Comparison of ENCODE assay signal across 1 mouse cellular context in genomic region chr11:100588462-100588861, GRCm38 (mm10).
TF ChIP-seq lines count a peak whose summit lies in the region.

No protein-coding gene starts in this region.

TF ChIP-seq in CH12.LX, 34 proteins besides CTCF, POLR2A, EP300 and RAD21 (continued from another document):
- 0 out of 2 replicates have a peak, but pooled peaks have one; percentile 31 for TF ChIP-seq MAFK (IDR thresholded peaks at IDR 0.05; ENCODE audit: insufficient replicate concordance, low read length)
- TF ChIP-seq JUND (conservative IDR thresholded peaks at IDR 0.05; ENCODE audit: low read depth, low read length) = peak; percentile 54; the same call in 1 of the 2 replicates
- peak; percentile 37; the same call in 1 of the 2 replicates for TF ChIP-seq HCFC1 (IDR thresholded peaks at IDR 0.05; ENCODE audit: low read depth, low read length)
- no peak for TF ChIP-seq NRF1 (IDR thresholded peaks at IDR 0.05; ENCODE audit: low read depth, low read length)
- TF ChIP-seq JUN (IDR thresholded peaks at IDR 0.05; ENCODE audit: insufficient read depth, low read depth, low read length) = peak; percentile 61
- peak; percentile 70 for TF ChIP-seq TCF12 (IDR thresholded peaks at IDR 0.05; ENCODE audit: low read depth, low read length)
- peak; percentile 67 for TF ChIP-seq SIN3A (IDR thresholded peaks at IDR 0.05; ENCODE audit: low read length)
- TF ChIP-seq KAT2A (IDR thresholded peaks at IDR 0.05; ENCODE audit: insufficient replicate concordance, low read length) = 0 out of 2 replicates have a peak, but pooled peaks have one; percentile 25
- no peak for TF ChIP-seq ZKSCAN1 (IDR thresholded peaks at IDR 0.05; ENCODE audit: borderline replicate concordance, low read depth, low read length)
- 0 out of 2 replicates have a peak, but pooled peaks have one; percentile 31 for TF ChIP-seq RCOR1 (conservative IDR thresholded peaks at IDR 0.05; ENCODE audit: low read depth, low read length)
- no peak for TF ChIP-seq CHD1 (IDR thresholded peaks at IDR 0.05; ENCODE audit: low read depth, low read length)
- no peak for TF ChIP-seq CHD2 (IDR thresholded peaks at IDR 0.05; ENCODE audit: low read length)
- TF ChIP-seq SMC3 (IDR thresholded peaks at IDR 0.05; ENCODE audit: low read depth, low read length) = peak; percentile 12; the same call in 1 of the 2 replicates
- peak; percentile 80 for TF ChIP-seq IRF4 (IDR thresholded peaks at IDR 0.05; ENCODE audit: low read depth, low read length)
- TF ChIP-seq POLR2AphosphoS2 (IDR thresholded peaks at IDR 0.05; ENCODE audit: low read depth, low read length) = no peak
- TF ChIP-seq ETS1 (conservative IDR thresholded peaks at IDR 0.05; ENCODE audit: low read depth, low read length) = peak; percentile 79
- no peak for TF ChIP-seq UBTF (IDR thresholded peaks at IDR 0.05; ENCODE audit: low read depth, low read length)
- TF ChIP-seq ELF1 (IDR thresholded peaks at IDR 0.05; ENCODE audit: low read depth, low read length) = peak; percentile 76
TF ChIP-seq in CH12.LX: peak in this region for 17.
